Mouse (Mus musculus): ENCODE measurements at regions not wholly inside any gene's neighbourhood (a gene's known extent, or its start where the extent isn't known, plus 50 kb on each side); places are given as distances from the start of the nearest gene placed in this dataset.

DNA sequence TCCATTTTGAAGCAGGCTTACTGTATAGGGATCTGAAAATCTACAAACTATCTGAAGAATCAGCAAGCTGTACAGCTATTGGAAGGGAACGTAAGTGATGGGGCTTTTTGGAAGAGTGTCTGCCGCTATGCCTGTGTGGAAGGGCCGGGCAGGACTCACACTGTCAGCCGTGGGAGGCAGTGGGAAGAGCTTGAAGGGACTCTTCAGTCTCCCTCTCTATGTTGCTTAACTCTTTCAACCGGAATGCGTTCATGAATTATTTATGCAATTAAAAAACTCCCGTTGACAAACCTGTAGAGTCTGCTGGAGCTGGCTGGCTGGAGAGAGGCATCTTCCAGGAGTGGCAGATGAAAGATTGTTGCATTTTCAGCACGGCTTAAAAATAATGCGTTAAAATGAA, 243.4 kb downstream of the Foxo1 start:
- DNase-seq (ENCODE audit: low read depth in 3 of 3, low spot score in 3 of 3) (no peak), ATAC-seq (ENCODE audit: insufficient read depth) (no peak)
- TF ChIP-seq CTCF (IDR thresholded peaks at IDR 0.05; ENCODE audit: low read depth) (no peak), EP300 (IDR thresholded peaks at IDR 0.05; ENCODE audit: low read depth) (no peak)
- Histone ChIP-seq H3K4me2 (ENCODE audit: low read depth) (no peak overlapping the region), H3K9ac (replicated peaks) (no peak overlapping the region), H3K27me3 (ENCODE audit: control insufficient read depth, insufficient read depth, low read length) (no peaks in the 10 kb centered on the region), H3K27ac (no peak overlapping the region), H3K36me3 (replicated peaks; ENCODE audit: control insufficient read depth, insufficient read depth, low read depth) (no peaks in the 10 kb centered on the region), H3K9me3 (ENCODE audit: control insufficient read depth, low read length) (no peaks in the 10 kb centered on the region), H3K4me1 (replicated peaks; ENCODE audit: control insufficient read depth in 2 of 2, insufficient read depth in 2 of 2, low read length in 1 of 2) (0 out of 4 replicates have a peak, but pooled peaks cover 0 to 2% of the 10 kb centered on the region in 2 experiments), H3K4me3 (ENCODE audit: insufficient read depth in 1 of 2, low read depth in 2 of 2, low read length in 2 of 2) (no peak overlapping the region)
- 71% methylated on average over 9 of the region's 9 CpGs for WGBS (ENCODE audit: insufficient replicate concordance)

DNA sequence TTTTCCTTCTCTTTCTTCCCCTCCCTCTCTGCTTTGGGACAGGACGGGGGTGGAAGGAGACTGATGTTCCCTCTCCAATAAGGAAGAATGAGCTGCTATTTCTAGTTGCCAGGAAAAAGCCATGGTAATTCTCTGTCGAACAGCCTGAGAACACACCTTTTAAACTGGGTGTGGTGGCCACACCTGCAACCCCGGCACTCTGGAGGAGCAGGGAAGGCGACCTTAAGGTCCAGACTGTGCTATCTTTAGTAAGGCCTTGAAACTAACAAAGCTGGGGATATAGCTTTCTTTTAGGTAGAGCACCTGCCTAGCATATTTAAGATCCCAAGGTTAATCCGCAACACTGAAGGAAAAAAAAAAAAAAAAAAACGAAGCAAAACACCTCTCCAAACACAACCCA, 242.7 kb downstream of the Foxo1 start:
- Histone ChIP-seq H3K4me1 (replicated peaks; ENCODE audit: control insufficient read depth in 2 of 2, insufficient read depth in 2 of 2, low read length in 1 of 2) (0 out of 4 replicates have a peak, but pooled peaks cover 0 to 2% of the 10 kb centered on the region in 2 experiments), H3K4me3 (ENCODE audit: insufficient read depth in 1 of 2, low read depth in 2 of 2, low read length in 2 of 2) (no peak overlapping the region), H3K9ac (replicated peaks) (no peak overlapping the region), H3K4me2 (ENCODE audit: low read depth) (no peak overlapping the region), H3K27ac (no peak overlapping the region), H3K36me3 (replicated peaks; ENCODE audit: control insufficient read depth, insufficient read depth, low read depth) (no peaks in the 10 kb centered on the region), H3K9me3 (ENCODE audit: control insufficient read depth, low read length) (no peaks in the 10 kb centered on the region), H3K27me3 (ENCODE audit: control insufficient read depth, insufficient read depth, low read length) (no peaks in the 10 kb centered on the region)
- WGBS (ENCODE audit: insufficient replicate concordance), result 48% methylated on average over 6 of the region's 6 CpGs
- DNase-seq (ENCODE audit: low read depth in 3 of 3, low spot score in 3 of 3), result no peak
- ATAC-seq (ENCODE audit: insufficient read depth), result no peak
- TF ChIP-seq EP300 (IDR thresholded peaks at IDR 0.05; ENCODE audit: low read depth), result no peak
- no peak for TF ChIP-seq CTCF (IDR thresholded peaks at IDR 0.05; ENCODE audit: low read depth)

DNA sequence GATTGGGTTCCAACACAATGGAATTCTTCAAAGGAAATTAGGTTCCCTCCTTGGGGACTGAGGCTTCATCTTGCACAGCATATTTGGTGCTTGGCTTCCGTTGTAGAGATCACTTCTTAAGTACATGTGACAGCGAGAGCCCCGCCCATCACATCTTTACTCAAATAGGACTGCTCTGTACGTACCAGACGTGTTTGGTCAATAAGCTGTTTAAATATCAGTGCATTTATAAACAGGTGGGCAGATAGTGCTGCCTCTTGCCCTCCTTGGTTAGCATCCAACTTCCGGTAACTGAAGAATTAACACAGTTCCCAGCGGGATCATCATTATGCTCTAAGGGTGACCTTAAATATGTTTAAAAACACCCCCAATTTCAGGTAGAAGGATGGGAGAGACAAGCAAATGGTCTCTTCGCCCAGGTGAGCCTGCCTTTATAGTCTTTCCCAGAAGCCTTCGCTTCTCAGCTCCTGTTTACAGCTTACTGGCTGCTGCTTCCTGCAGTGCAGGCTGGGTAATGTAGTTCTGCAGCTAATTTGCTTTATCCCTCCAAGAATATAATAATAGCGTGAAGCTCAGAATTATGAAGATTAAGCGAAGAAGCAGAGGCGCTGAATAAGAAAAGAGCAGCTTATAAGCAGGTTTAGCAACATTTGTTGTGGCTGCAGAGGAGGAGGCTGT, 242.1 kb downstream of the Foxo1 start:
- Histone ChIP-seq H3K27ac (no peak overlapping the region), H3K4me3 (ENCODE audit: insufficient read depth in 1 of 2, low read depth in 2 of 2, low read length in 2 of 2) (no peak overlapping the region), H3K36me3 (replicated peaks; ENCODE audit: control insufficient read depth, insufficient read depth, low read depth) (no peaks in the 10 kb centered on the region), H3K4me2 (ENCODE audit: low read depth) (no peak overlapping the region), H3K9ac (replicated peaks) (no peak overlapping the region), H3K27me3 (ENCODE audit: control insufficient read depth, insufficient read depth, low read length) (no peaks in the 10 kb centered on the region), H3K9me3 (ENCODE audit: control insufficient read depth, low read length) (no peaks in the 10 kb centered on the region), H3K4me1 (replicated peaks; ENCODE audit: control insufficient read depth in 2 of 2, insufficient read depth in 2 of 2, low read length in 1 of 2) (0 out of 4 replicates have a peak, but pooled peaks cover 0 to 2% of the 10 kb centered on the region in 2 experiments)
- TF ChIP-seq CTCF (IDR thresholded peaks at IDR 0.05; ENCODE audit: low read depth) (no peak), EP300 (IDR thresholded peaks at IDR 0.05; ENCODE audit: low read depth) (no peak)
- DNase-seq (ENCODE audit: low read depth in 3 of 3, low spot score in 3 of 3) (no peak), ATAC-seq (ENCODE audit: insufficient read depth) (no peak)
- 49% methylated on average over 12 of the region's 12 CpGs for WGBS (ENCODE audit: insufficient replicate concordance)

DNA sequence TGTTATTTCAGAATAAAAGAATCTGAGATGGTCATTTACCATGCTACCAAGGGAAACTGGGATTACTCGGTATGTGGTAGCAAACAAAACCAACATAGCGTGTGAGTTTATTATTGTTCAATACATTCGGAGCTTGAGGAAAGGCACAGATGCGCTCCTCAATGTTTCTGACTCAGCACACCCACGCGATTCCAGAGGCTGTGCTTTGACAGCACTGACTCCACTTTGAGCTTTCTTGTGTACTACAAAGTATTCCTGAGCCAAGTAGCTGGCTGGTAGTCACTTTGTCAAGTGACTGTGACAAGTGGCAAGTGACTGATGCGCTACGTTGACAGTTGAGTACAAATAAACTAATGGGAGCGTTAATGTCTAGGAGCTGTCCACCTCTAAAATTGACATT, 235.8 kb downstream of the Foxo1 start:
- no peaks in the 10 kb centered on the region for H3K36me3 ChIP-seq (replicated peaks; ENCODE audit: control insufficient read depth, insufficient read depth, low read depth)
- no peaks in the 10 kb centered on the region for H3K9me3 ChIP-seq (ENCODE audit: control insufficient read depth, low read length)
- DNase-seq (ENCODE audit: low read depth in 3 of 3, low spot score in 3 of 3) (no peak), ATAC-seq (ENCODE audit: insufficient read depth) (no peak)
- no peak for TF ChIP-seq EP300 (IDR thresholded peaks at IDR 0.05; ENCODE audit: low read depth)
- peaks cover 0 to 9% of the 10 kb centered on the region in 2 experiments; a peak in 2 of 4 replicates for H3K4me1 ChIP-seq (replicated peaks; ENCODE audit: control insufficient read depth in 2 of 2, insufficient read depth in 2 of 2, low read length in 1 of 2)
- H3K9ac ChIP-seq (replicated peaks), result no peak overlapping the region
- WGBS (ENCODE audit: insufficient replicate concordance), result 75% methylated on average over 9 of the region's 9 CpGs
- no peak overlapping the region for H3K27ac ChIP-seq
- H3K27me3 ChIP-seq (ENCODE audit: control insufficient read depth, insufficient read depth, low read length), result no peaks in the 10 kb centered on the region
- no peak overlapping the region for H3K4me2 ChIP-seq (ENCODE audit: low read depth)
- H3K4me3 ChIP-seq (ENCODE audit: insufficient read depth in 1 of 2, low read depth in 2 of 2, low read length in 2 of 2), result no peak overlapping the region

DNA sequence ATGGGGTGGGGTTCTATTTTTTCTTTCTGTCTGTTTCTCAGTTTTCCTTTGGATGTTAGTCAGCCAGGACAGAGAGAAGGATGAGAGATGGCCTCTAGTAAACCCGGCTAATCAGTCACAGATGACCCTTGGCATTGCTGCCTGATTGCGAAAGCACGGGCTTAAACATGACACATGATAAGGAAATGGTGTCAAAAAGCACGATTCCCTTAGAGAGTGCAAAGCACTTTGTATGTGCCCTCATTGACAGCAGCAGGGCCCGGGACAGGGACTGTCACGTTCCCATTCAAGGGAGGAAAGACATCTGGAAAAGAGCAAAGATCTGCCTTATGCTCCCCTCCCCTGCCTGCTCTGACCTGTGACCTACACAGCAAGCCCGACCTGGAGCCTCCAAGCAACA, 234.1 kb downstream of the Foxo1 start:
- no peaks in the 10 kb centered on the region for H3K36me3 ChIP-seq (replicated peaks; ENCODE audit: control insufficient read depth, insufficient read depth, low read depth)
- H3K27me3 ChIP-seq (ENCODE audit: control insufficient read depth, insufficient read depth, low read length), result no peaks in the 10 kb centered on the region
- H3K4me2 ChIP-seq (ENCODE audit: low read depth), result no peak overlapping the region
- no peaks in the 10 kb centered on the region for H3K9me3 ChIP-seq (ENCODE audit: control insufficient read depth, low read length)
- no peak overlapping the region for H3K4me3 ChIP-seq (ENCODE audit: insufficient read depth in 1 of 2, low read depth in 2 of 2, low read length in 2 of 2)
- ATAC-seq (ENCODE audit: insufficient read depth) (peak; percentile 69), DNase-seq (ENCODE audit: low read depth in 3 of 3, low spot score in 3 of 3) (peak; percentile 26 to 35 (median 28))
- WGBS (ENCODE audit: insufficient replicate concordance), result 38% methylated on average over 7 of the region's 7 CpGs
- TF ChIP-seq CTCF (IDR thresholded peaks at IDR 0.05; ENCODE audit: low read depth), result no peak
- TF ChIP-seq EP300 (IDR thresholded peaks at IDR 0.05; ENCODE audit: low read depth), result no peak
- H3K9ac ChIP-seq (replicated peaks), result no peak overlapping the region
- H3K27ac ChIP-seq, result no peak overlapping the region
- H3K4me1 ChIP-seq (replicated peaks; ENCODE audit: control insufficient read depth in 2 of 2, insufficient read depth in 2 of 2, low read length in 1 of 2), result peaks cover 0 to 9% of the 10 kb centered on the region in 2 experiments; a peak in 2 of 4 replicates
